Mouse (Mus musculus) bone marrow, adult 2 months (tissue): ENCODE data around the gene Zfp36.

ENCODE experiments used
- CTCF ChIP-seq: fragments of 200-500 bp; IDR thresholded peaks from 2 replicates; pipeline ENCODE4 v1.5.1; 2011; ENCODE audit warnings: low read length, control low read depth; ENCODE audit not compliant: control insufficient read depth, insufficient read depth
- POLR2A ChIP-seq: fragments of 200-500 bp; IDR thresholded peaks from 2 replicates; pipeline ENCODE4 v1.6.1; 2011; ENCODE audit warnings: low read depth, mild to moderate bottlenecking, control low read depth, low read length, borderline replicate concordance; ENCODE audit not compliant: control insufficient read depth

GRCm38 (mm10) chr7:28354596-28354995 lies 25.5 kb downstream of the Zfp36 start:
- no peak for TF ChIP-seq POLR2A
- TF ChIP-seq CTCF = no peak
